Mouse (Mus musculus) kidney, adult 2 months (tissue): ENCODE measurements at regions not wholly inside any gene's neighbourhood (a gene's known extent, or its start where the extent isn't known, plus 50 kb on each side); places are given as distances from the start of the nearest gene placed in this dataset.

Experiments used
- CTCF ChIP-seq: fragments of 200-500 bp; conservative IDR thresholded peaks from 2 replicates; pipeline ENCODE4 v1.5.1; 2011; ENCODE audit warnings: low read depth, mild to moderate bottlenecking, control low read depth, low read length, moderate library complexity, mixed read lengths; ENCODE audit not compliant: insufficient read depth, insufficient read length
- POLR2A ChIP-seq: fragments of 200-500 bp; IDR thresholded peaks from one replicate; pipeline ENCODE4 v1.6.1; 2011; ENCODE audit warnings: low read depth, low read length, control low read depth

DNA sequence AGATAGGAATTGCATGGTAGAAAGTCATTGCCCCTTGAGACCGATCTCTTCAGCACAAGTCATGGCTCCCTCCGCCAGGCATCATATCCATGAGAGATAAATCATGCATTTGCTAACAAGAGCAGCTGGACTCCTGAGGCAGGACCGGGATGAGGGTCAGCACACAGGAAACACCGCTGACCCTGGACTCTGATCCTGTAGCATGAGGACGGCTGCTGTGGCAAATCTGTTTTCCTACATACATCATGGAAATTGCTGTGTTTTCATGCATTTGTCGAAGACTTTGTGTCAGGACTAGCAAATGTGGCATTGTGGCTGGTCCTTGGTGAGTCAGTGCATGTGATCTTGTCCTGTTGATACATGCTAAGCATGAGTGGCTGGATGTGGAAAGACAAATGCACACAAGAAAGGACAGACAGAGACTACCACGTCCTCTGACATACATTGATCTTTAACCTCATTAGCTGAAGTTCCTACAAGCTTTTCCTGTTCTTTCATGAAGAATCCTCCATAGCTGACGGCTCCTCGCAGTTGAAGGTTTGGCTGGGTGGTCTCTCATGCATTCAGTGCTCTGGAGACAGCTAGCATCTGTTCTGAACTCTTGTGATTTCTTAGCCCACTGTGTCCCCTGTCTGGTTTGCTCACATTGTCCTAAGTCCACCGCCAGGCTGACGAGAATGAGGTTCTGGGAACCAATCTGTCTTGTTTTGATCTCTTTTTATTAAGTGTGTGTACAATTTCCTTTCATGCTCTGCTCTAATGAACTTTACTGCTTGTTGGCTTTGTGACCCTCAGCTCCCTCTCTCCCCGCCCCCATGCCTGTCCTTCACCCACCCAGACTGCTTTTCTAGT lies 90.8 kb upstream of the Ednra start:
- no peak for TF ChIP-seq POLR2A
- TF ChIP-seq CTCF = no peak
